Mouse (Mus musculus) fibroblast of lung, adult 2 months (primary cell): ENCODE results near the gene Gm3417.
"Not testable (repeated sequence)": the region's sequence is repeated elsewhere in the genome, so short reads cannot be mapped to it uniquely, and the experiment has no call there.

Source experiments
- DNase-seq: peaks from one replicate; pipeline ENCODE4 v3.0.0-alpha.2; 2011; ENCODE audit warnings: low read depth

Gene Gm3417

GRCm38 (mm10) chr17:14978362-14979038 is at the start of gene Gm3417, which contains the start of gene 9030025P20Rik:
TSS of gene Gm3417 (minus strand) at chr17:14978790.
TSS of gene 9030025P20Rik (plus strand) at chr17:14978468.
- not testable (repeated sequence) for DNase-seq

DNA sequence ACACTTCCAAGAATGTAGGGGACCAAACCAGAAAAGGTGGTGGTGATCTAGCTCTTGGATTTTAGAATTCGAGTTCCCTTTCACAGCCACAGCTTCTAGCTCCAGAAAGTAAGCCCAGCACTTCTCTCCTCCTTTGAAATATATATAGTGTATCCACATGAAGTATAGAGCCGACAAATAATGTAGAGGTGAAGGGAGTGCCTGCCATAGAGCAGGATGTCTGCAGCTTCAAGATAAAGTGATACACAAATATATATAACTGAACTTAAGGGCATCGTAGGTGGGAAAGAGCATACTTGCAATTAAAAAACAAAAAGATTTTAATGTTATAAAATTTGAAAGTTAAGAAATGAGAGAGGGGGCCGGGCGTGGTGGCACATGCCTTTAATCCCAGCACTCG is 46.9 kb upstream of the Gm3417 start:
- not testable (repeated sequence) for DNase-seq

DNA sequence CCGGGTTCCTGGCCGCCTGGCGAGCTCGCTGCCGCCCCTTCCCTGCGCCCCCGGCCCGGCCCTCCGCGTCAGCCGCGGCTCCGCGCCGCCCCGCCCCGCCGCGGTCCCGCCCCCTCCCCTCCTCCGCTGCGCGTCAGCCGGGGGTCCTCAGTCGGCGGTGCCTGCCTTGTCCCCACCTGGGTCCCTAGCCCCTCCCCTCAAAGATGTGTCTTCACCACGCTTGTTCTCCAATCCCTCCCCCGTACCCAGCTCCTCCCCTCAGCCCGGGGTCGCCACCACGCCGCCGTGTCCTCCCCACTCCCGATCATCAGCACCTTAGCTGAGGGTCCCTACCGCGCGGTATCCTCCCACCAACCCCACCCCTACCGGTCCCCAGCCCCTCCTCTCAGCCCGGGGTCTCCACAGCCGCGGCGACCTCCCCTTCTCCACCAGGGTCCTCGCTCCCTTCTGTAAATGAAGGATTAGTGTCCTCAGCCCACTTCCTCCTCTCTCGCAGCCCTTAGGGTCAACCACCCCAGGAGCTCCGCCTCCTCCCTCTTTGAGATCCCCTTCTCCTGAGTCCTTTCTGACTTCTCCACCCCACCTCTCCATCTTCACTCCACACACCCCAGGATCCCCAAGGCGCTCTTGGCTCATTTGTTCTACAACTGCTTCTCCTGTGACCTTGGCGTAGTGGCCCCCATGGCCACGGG is 46.1 kb upstream of the Gm3417 start:
- DNase-seq: not testable (repeated sequence)

DNA sequence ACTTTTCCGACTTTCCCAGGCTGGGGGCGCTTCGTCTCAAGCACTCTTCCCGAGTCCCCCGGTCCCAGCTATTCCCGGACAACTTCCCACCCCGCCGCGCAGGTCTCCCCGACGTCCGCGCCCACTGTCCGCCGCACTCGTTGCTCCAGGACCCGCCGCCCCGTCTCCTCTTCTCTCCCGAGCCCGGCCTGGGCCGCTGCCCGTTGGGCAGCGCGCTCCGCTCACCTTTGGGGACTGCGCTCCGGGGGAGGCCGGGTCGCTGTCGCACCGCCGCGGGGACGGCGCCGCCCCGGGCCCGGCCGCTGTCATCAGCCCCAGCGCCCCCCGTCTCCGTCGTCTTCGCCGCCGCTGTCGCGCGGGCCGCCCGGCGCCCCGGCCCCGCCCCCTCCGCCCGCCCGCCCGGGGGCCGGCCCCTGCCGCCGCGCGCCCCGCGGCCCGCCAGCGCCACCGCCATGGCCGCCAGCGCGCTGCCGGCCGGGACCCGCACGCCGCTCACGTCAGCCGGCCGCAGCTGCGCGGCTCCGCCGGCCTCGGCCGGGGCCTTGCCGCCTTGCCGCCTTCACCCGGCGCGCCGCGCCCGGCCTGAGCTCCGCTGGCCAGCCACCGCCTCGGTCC is 45.4 kb upstream of the Gm3417 start:
- DNase-seq: not testable (repeated sequence)

DNA sequence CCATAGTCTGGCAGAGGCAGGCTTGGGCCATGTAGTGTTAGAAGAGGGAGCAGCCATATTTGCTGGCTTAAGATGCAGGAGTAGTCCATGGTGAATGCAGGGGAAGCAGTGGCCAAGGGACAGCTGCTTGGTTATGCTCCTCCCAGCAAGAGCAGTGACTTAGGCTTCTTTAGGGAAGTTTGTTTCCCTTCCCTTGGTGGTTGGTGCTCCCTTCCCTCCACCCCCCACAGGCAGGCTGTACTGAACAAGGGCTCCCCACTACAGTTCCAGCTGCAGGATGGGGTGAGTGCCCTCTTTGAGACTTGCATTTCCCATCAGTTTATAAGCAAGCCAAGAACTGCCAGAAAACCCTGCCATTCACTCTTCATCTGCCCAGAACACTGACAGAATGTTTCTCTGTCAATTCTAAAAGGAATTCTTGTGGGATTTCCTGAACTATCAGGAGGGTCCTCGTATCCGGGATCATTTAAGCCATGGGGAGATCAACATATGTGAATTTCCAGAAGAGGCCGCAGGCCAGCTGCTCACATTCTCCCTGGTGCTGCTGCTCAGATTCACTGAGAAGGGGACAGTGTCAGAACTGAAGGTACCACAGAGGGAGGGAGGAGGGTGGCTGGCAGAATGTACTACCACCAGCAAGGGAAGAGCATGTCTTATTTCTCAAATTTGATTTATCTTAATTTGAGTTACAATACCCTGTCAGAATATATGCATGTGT is 43.1 kb upstream of the Gm3417 start:
- DNase-seq: not testable (repeated sequence)

DNA sequence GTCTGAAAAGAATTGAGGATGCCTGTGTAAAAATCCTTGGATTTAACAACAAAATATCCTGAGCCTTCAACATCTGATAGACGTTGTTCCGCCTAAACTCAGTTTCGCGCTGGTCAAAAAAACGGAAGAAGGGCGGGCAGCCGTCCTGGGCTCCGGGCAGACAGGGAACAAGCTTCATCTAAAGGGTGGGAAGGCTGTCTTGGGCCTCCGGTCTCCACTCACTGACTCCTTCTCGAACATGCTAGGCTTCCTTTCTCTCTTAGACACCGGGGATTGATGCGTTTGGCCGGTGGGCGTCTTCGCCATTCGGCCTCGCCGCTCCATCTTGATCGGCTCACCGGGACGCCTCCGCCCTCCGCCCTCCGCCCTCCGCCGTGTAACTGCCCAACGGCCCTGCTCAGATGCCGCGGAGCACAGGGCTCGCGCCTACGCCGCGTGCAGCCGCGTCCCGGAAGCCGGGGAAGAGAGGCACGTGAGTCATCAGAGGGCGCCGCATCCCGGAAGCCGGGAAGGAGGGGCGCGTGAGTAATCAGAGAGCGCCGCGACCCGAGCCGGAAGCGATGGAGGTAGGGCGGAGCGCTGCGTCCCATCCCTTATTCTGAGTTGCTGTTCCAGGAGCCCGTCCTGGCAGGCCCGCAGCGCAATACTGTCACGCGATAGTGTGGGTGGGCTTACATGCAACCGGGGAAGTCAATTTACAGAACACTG is 31.3 kb upstream of the Gm3417 start, which contains the start of gene Gm3435:
TSS of gene Gm3435 (plus strand) at position 471 of the 708 bp plus-strand sequence.
- not testable (repeated sequence) for DNase-seq

DNA sequence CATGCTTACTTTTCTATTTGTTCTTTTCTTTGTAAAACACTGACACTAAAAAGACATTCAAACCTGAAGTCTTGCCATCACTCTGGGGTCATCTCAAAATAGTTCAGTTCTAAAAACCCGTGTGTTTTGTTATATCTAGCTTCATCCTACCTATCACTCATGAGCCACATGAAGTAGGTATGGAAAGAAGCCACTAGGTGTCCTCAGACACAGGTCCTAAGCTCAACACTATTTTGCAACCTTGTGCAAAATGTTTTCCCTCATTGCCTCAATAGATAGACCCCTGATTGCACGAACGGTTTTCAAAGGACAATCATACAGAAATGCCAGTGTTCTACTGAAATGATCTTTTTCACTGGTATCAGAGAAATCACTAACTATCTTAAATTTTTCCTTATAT is 30.5 kb upstream of the Gm3417 start:
- not testable (repeated sequence) for DNase-seq

DNA sequence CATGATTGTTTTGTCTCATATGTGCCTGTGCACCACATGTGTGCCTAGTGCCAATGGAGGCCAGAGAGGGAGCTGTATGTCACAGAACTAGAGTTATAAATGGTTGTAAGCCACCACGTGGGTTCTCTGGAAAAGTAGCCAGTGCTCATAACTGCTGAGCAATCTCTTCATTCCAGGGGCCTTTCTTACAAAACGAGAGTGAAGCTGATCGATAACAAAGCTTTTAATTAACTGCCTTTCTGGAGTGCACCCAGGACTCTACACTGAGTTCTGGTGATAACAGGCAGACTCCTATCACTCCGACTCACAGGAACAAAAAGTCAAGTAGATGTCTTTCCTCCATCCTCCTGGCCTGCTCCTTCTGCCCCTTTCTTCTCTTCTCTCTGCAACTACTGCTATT is 21.5 kb upstream of the Gm3417 start:
- DNase-seq: not testable (repeated sequence)

GRCm38 (mm10) chr17:14994140-14994539 is 15.6 kb upstream of the Gm3417 start:
- not testable (repeated sequence) for DNase-seq

DNA sequence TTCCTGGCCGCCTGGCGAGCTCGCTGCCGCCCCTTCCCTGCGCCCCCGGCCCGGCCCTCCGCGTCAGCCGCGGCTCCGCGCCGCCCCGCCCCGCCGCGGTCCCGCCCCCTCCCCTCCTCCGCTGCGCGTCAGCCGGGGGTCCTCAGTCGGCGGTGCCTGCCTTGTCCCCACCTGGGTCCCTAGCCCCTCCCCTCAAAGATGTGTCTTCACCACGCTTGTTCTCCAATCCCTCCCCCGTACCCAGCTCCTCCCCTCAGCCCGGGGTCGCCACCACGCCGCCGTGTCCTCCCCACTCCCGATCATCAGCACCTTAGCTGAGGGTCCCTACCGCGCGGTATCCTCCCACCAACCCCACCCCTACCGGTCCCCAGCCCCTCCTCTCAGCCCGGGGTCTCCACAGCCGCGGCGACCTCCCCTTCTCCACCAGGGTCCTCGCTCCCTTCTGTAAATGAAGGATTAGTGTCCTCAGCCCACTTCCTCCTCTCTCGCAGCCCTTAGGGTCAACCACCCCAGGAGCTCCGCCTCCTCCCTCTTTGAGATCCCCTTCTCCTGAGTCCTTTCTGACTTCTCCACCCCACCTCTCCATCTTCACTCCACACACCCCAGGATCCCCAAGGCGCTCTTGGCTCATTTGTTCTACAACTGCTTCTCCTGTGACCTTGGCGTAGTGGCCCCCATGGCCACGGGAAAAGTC is 14.7 kb upstream of the Gm3417 start:
- DNase-seq: not testable (repeated sequence)

DNA sequence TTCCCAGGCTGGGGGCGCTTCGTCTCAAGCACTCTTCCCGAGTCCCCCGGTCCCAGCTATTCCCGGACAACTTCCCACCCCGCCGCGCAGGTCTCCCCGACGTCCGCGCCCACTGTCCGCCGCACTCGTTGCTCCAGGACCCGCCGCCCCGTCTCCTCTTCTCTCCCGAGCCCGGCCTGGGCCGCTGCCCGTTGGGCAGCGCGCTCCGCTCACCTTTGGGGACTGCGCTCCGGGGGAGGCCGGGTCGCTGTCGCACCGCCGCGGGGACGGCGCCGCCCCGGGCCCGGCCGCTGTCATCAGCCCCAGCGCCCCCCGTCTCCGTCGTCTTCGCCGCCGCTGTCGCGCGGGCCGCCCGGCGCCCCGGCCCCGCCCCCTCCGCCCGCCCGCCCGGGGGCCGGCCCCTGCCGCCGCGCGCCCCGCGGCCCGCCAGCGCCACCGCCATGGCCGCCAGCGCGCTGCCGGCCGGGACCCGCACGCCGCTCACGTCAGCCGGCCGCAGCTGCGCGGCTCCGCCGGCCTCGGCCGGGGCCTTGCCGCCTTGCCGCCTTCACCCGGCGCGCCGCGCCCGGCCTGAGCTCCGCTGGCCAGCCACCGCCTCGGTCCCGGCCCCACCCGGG is 14.0 kb upstream of the Gm3417 start:
- DNase-seq: not testable (repeated sequence)

- DNase-seq: not testable (repeated sequence)
These were observed 11.6 kb upstream of the Gm3417 start for GRCm38 (mm10) chr17:14990116-14990702.

GRCm38 (mm10) chr17:14977718-14978361 is 750 bp downstream of the Gm3417 start:
- DNase-seq: not testable (repeated sequence)

GRCm38 (mm10) chr17:14968373-14968913 is 10.1 kb downstream of the Gm3417 start:
- DNase-seq: not testable (repeated sequence)

DNA sequence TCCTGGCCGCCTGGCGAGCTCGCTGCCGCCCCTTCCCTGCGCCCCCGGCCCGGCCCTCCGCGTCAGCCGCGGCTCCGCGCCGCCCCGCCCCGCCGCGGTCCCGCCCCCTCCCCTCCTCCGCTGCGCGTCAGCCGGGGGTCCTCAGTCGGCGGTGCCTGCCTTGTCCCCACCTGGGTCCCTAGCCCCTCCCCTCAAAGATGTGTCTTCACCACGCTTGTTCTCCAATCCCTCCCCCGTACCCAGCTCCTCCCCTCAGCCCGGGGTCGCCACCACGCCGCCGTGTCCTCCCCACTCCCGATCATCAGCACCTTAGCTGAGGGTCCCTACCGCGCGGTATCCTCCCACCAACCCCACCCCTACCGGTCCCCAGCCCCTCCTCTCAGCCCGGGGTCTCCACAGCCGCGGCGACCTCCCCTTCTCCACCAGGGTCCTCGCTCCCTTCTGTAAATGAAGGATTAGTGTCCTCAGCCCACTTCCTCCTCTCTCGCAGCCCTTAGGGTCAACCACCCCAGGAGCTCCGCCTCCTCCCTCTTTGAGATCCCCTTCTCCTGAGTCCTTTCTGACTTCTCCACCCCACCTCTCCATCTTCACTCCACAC is 16.9 kb downstream of the Gm3417 start:
- not testable (repeated sequence) for DNase-seq

DNA sequence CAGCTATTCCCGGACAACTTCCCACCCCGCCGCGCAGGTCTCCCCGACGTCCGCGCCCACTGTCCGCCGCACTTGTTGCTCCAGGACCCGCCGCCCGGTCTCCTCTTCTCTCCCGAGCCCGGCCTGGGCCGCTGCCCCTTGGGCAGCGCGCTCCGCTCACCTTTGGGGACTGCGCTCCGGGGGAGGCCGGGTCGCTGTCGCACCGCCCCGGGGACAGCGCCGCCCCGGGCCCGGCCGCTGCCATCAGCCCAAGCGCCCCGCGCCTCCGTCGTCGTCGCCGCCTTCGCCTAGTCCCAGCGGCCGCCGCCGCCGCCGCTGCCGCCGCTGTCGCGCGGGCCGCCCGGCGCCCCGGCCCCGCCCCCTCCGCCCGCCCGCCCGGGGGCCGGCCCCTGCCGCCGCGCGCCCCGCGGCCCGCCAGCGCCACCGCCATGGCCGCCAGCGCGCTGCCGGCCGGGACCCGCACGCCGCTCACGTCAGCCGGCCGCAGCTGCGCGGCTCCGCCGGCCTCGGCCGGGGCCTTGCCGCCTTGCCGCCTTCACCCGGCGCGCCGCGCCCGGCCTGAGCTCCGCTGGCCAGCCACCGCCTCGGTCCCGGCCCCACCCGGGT is 17.5 kb downstream of the Gm3417 start, which contains the start of gene Phf10:
TSS of gene Phf10 (minus strand) at position 323 of the 606 bp plus-strand sequence.
- not testable (repeated sequence) for DNase-seq

- no peak for DNase-seq
These were observed 18.1 kb downstream of the Gm3417 start for GRCm38 (mm10) chr17:14960520-14960919.

DNA sequence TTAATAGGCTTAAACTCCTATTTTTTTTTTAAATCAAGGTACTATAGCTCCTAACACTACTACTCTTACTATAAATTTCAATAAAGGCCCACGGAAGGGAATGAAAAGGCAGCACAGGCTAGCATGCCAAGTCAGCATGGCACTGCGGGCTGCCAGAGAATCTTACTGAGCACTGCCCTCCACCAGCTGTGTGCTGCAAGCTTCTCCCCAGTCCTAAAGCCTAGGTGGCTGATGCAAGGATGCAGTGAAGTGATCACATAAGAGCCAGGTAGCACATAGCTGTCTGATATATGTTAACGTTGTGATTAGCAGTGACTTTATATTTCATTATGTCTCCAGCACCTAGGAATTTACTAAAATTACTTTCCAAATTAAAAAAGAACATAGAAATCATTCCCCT is 18.6 kb downstream of the Gm3417 start:
- DNase-seq: no peak
